Mouse (Mus musculus) heart, embryonic 14.5 days (tissue): ENCODE results near the gene Faap24. TPM values are rescaled to one million over a fixed set of nuclear protein-coding genes. Genes with fewer than 3 reads are reported as not detected.

Experiments
- ATAC-seq: fragments of 200-750 bp; cut with Nextera tagmentation; 2 replicates; pipeline ENCODE4 v1.8.0; 2017; ENCODE audit warnings: low read depth, moderate TSS enrichment; ENCODE audit not compliant: insufficient number of reproducible peaks, insufficient read depth, low FRiP score
- H3K27ac ChIP-seq, 2 experiments: fragments of 200-500 bp in 1 of 2; fragments of 300-500 bp in 1 of 2; sonication (generic) in 1 of 2; replicated peaks in 1 of 2; 2 replicates each; pipeline ENCODE4 v1.5.1; 2012 to 2014; ENCODE audit warnings: low read depth in 2 of 2, low read length in 2 of 2, control low read depth in 1 of 2, mild to moderate bottlenecking in 1 of 2, mixed read lengths in 1 of 2; ENCODE audit not compliant: control insufficient read depth in 1 of 2, insufficient read depth in 1 of 2
- H3K27me3 ChIP-seq: fragments of 300-500 bp; sonication (generic); 2 replicates; pipeline ENCODE4 v1.6.1; 2014; ENCODE audit warnings: mild to moderate bottlenecking, low read length, control low read depth; ENCODE audit not compliant: control insufficient read depth, insufficient read depth
- H3K36me3 ChIP-seq: fragments of 300-500 bp; sonication (generic); 2 replicates; pipeline ENCODE4 v1.6.1; 2014; ENCODE audit warnings: mild to moderate bottlenecking, control low read depth, low read length, mixed read lengths; ENCODE audit not compliant: control insufficient read depth, insufficient read depth
- H3K4me1 ChIP-seq, 2 experiments: fragments of 200-500 bp in 1 of 2; fragments of 300-500 bp in 1 of 2; sonication (generic) in 1 of 2; 2 replicates each; pipeline ENCODE4 v1.6.1; 2012 to 2014; ENCODE audit warnings: low read length in 2 of 2, control low read depth in 1 of 2, mixed read lengths in 1 of 2; ENCODE audit not compliant: control insufficient read depth in 2 of 2, insufficient read depth in 2 of 2
- H3K4me2 ChIP-seq: fragments of 300-500 bp; sonication (generic); 2 replicates; pipeline ENCODE4 v1.6.1; 2014; ENCODE audit warnings: mild to moderate bottlenecking, low read length
- H3K4me3 ChIP-seq, 2 experiments: fragments of 200-500 bp in 1 of 2; fragments of 300-500 bp in 1 of 2; sonication (generic) in 1 of 2; 2 replicates each; pipeline ENCODE4 v1.5.1; 2012 to 2014; ENCODE audit warnings: low read length in 2 of 2, mild to moderate bottlenecking in 2 of 2, control low read depth in 1 of 2, low read depth in 1 of 2, moderate library complexity in 1 of 2; ENCODE audit not compliant: control insufficient read depth in 1 of 2, insufficient read depth in 1 of 2
- H3K9ac ChIP-seq: fragments of 300-500 bp; sonication (generic); 2 replicates; pipeline ENCODE4 v1.6.1; 2014; ENCODE audit warnings: mild to moderate bottlenecking, low read length
- H3K9me3 ChIP-seq: fragments of 300-500 bp; sonication (generic); 2 replicates; pipeline ENCODE4 v1.6.1; 2016; ENCODE audit warnings: low read length, control low read depth; ENCODE audit not compliant: control insufficient read depth
- WGBS: fragments of 180-500 bp; shearing (Covaris S2); extraction: QIAGEN DNeasy Blood & Tissue Kit; methylation state at CpG from one replicate; pipeline ENCODE4 v1.1.7; 2014; 5-methylcytosine and 5-hydroxymethylcytosine counted together
- polyA plus RNA-seq: library from polyadenylated mRNA; unstranded; fragments of >200 nt; fragmentation: Nextera tagmentation; extraction: Ambion mirVana; gene quantifications from 2 replicates; pipeline ENCODE4 v1.2.1, GENCODE M21; 2014

The Faap24 gene
- 10.1 and 13.5 TPM in 2 replicates for polyA plus RNA-seq

- Histone ChIP-seq H3K4me1 (peaks cover 2 to 16% of the 10 kb centered on the region in 2 experiments; a peak in 3 of 4 replicates), H3K36me3 (peaks cover 52% of the 10 kb centered on the region), H3K9ac (peak within 1 kb of the TSS; percentile 78), H3K27me3 (no peaks in the 10 kb centered on the region), H3K27ac (no peak within 1 kb of the TSS; a peak in 1 of 4 replicates), H3K9me3 (no peaks in the 10 kb centered on the region), H3K4me2 (peak within 1 kb of the TSS; percentile 85), H3K4me3 (peak within 1 kb of the TSS; percentile 59 to 67)
- WGBS = under 1% methylated on average over 28 of the region's 28 CpGs
- peak; percentile 96 for ATAC-seq
Observed at GRCm38 (mm10) chr7:35396542-35397168, at the start of gene Faap24, which contains the start of gene Cep89. Gene Faap24 (minus strand): TSS chr7:35396836. Gene Cep89 (plus strand): TSS chr7:35397035.

GRCm38 (mm10) chr7:35435266-35435665, 38.6 kb upstream of the Faap24 start:
- H3K9me3 ChIP-seq = no peaks in the 10 kb centered on the region
- 78% methylated on average over 9 of the region's 9 CpGs for WGBS
- H3K4me3 ChIP-seq = no peak overlapping the region
- no peak overlapping the region for H3K27ac ChIP-seq
- H3K4me2 ChIP-seq = no peak overlapping the region
- H3K36me3 ChIP-seq = peaks cover 81% of the 10 kb centered on the region
- no peak overlapping the region for H3K9ac ChIP-seq
- H3K27me3 ChIP-seq = no peaks in the 10 kb centered on the region
- no peaks in the 10 kb centered on the region for H3K4me1 ChIP-seq
- no peak for ATAC-seq

GRCm38 (mm10) chr7:35428146-35428545, 31.5 kb upstream of the Faap24 start:
- H3K27ac ChIP-seq = no peak overlapping the region
- no peaks in the 10 kb centered on the region for H3K9me3 ChIP-seq
- no peaks in the 10 kb centered on the region for H3K4me1 ChIP-seq
- no peaks in the 10 kb centered on the region for H3K27me3 ChIP-seq
- no peak overlapping the region for H3K9ac ChIP-seq
- no peak overlapping the region for H3K4me3 ChIP-seq
- no peak overlapping the region for H3K4me2 ChIP-seq
- no peak for ATAC-seq
- H3K36me3 ChIP-seq = peaks cover 73% of the 10 kb centered on the region
- WGBS = 90% methylated on average over 10 of the region's 10 CpGs

DNA sequence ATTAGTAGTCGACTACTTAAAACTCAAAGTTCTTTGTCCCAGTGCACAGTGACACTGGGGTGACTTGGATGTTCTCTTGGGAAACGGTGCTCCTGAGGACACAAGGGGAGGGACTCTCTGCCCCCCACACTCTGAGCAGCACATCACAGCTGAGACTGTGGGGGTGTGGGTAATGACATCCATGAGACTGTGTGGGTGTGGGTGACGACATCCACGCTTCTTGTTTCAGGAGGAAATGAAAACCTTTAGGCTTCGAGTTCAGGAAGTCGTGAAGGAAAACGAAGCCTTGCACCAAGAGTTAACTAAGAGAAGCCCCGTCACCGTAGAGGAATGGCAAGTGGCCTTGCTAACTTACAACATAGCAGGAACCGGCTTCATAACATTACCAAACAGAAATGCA, 26.4 kb upstream of the Faap24 start:
- no peak overlapping the region for H3K4me2 ChIP-seq
- H3K4me3 ChIP-seq = no peak overlapping the region
- no peak overlapping the region for H3K9ac ChIP-seq
- H3K4me1 ChIP-seq = no peaks in the 10 kb centered on the region
- no peaks in the 10 kb centered on the region for H3K27me3 ChIP-seq
- 85% methylated on average over 10 of the region's 10 CpGs for WGBS
- H3K36me3 ChIP-seq = peaks cover 83% of the 10 kb centered on the region
- no peak overlapping the region for H3K27ac ChIP-seq
- no peaks in the 10 kb centered on the region for H3K9me3 ChIP-seq
- ATAC-seq = no peak

DNA sequence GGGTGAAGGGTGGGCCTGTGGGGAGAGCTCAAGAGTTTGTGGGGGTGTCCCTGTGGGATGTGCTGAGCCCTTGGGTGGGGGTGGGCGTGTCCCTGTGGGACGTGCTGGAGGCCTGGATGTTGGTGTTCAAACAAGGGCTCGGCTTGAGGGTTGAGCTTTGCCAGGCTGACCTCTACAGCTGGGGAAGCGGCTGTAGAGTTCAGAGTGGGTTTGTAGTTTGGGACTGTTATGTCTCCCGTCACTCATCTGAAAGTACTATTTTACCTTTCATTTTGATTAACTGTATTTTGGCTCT, 20.0 kb upstream of the Faap24 start:
- Histone ChIP-seq H3K4me3 (no peak overlapping the region), H3K4me2 (no peak overlapping the region), H3K9me3 (no peaks in the 10 kb centered on the region), H3K4me1 (peaks cover 4 to 5% of the 10 kb centered on the region in 2 experiments; a peak in 3 of 4 replicates), H3K36me3 (peaks cover 72% of the 10 kb centered on the region), H3K27me3 (no peaks in the 10 kb centered on the region), H3K27ac (no peak overlapping the region), H3K9ac (no peak overlapping the region)
- no peak for ATAC-seq
- 92% methylated on average over 5 of the region's 5 CpGs for WGBS

GRCm38 (mm10) chr7:35415801-35416653, 19.4 kb upstream of the Faap24 start:
- Histone ChIP-seq H3K36me3 (peaks cover 70% of the 10 kb centered on the region), H3K27ac (no peak overlapping the region), H3K4me2 (no peak overlapping the region), H3K9me3 (no peaks in the 10 kb centered on the region), H3K4me1 (peaks cover 4 to 5% of the 10 kb centered on the region in 2 experiments; a peak in 3 of 4 replicates), H3K9ac (no peak overlapping the region), H3K4me3 (no peak overlapping the region), H3K27me3 (no peaks in the 10 kb centered on the region)
- WGBS = 87% methylated on average over 9 of the region's 9 CpGs
- no peak for ATAC-seq

- H3K4me3 ChIP-seq = no peak overlapping the region
- H3K9ac ChIP-seq = no peak overlapping the region
- no peak overlapping the region for H3K27ac ChIP-seq
- H3K4me1 ChIP-seq = peaks cover 4 to 5% of the 10 kb centered on the region in 2 experiments; a peak in 3 of 4 replicates
- H3K27me3 ChIP-seq = no peaks in the 10 kb centered on the region
- WGBS = 51% methylated on average over 5 of the region's 5 CpGs
- peaks cover 70% of the 10 kb centered on the region for H3K36me3 ChIP-seq
- ATAC-seq = no peak
- no peak overlapping the region for H3K4me2 ChIP-seq
- no peaks in the 10 kb centered on the region for H3K9me3 ChIP-seq
Observed at GRCm38 (mm10) chr7:35415226-35415625, 18.6 kb upstream of the Faap24 start.
